Mouse (Mus musculus): ENCODE results near the gene Cd7.
"Not testable (repeated sequence)": the region's sequence is repeated elsewhere in the genome, so short reads cannot be mapped to it uniquely, and the experiment has no call there.

Cd7 gene

DNA sequence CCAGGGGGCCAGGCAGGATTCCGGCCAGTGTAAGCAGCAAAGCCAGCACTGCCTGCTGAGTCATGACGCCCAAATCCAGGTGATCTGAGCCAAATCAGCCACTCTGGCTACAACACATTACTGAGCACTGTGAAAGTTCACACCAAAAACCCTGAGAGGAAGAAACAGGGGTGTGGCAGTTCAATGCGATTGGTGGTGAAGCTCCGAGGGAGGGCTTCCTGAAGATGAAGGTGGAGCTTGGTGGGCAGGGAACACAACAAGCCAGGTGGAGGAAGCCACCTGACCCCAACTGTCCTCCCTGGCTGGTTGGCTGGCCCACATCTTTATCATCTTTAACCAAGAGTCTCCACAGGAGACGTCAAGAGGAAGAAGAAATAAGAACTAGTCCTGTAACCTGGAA is at the start of gene Cd7:
Cd7 (minus strand) TSS at position 117 of the 400 bp plus-strand sequence.
- DNase-seq (ENCODE audit: low spot score): no peak

DNA sequence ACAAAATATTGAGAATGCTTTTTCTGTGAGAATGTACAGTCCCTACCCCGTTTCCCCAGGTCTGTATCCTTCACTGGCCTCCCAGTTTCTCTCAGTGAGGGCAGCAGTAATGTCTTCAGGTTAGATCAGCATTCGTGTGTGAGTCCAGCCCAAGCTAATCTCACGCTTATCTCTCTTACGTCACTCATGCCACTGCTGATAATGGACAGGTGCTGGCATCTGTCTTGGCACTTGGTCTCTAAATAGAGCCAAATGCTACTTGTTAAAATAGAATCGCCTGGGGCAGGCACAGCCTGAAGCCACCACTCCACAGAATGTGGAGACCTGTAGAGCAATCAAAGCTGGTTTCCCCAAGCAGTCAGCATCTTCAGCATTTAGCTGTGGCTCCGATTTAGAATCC is 49.8 kb upstream of the Cd7 start:
- no peak for DNase-seq (ENCODE audit: low spot score)

DNA sequence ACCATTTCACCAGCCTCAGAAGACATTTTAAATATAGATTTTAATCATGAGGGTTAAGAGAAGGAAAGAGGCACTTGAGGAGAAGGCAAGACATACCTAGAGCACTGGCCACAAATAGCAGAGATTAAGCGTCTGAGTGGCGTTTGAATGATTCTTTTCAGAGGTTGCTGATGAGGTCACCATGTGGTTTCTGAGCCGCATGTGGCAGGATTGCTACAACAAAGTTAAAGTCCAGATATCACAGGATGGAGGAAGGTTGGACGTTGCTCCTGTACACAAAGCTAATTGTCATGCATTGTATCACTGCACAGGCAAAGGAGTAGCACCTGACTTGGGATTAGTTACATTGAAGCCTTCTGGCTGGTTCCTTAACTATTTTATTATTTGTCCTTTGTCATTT is 47.1 kb upstream of the Cd7 start:
- DNase-seq (ENCODE audit: low spot score): no peak

DNA sequence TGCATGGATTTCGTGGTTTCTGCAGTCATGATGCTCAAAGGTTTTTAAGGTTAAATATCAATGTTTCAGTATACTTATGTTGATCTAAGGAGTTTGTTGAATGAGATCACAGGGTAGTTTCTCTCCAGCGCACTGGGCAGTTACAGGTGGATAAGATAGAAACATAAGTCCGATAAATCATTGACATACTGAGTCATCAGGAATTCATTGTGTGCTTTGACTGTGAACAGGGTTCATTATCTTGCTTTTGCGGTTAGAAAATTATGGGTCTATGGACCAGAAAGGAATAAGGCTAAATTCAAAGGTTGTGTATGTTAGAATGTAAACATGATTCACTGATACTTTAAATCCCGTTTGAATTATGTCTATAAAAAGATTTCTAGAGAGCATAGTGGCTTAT is 46.0 kb upstream of the Cd7 start:
- DNase-seq (ENCODE audit: low spot score): no peak

DNA sequence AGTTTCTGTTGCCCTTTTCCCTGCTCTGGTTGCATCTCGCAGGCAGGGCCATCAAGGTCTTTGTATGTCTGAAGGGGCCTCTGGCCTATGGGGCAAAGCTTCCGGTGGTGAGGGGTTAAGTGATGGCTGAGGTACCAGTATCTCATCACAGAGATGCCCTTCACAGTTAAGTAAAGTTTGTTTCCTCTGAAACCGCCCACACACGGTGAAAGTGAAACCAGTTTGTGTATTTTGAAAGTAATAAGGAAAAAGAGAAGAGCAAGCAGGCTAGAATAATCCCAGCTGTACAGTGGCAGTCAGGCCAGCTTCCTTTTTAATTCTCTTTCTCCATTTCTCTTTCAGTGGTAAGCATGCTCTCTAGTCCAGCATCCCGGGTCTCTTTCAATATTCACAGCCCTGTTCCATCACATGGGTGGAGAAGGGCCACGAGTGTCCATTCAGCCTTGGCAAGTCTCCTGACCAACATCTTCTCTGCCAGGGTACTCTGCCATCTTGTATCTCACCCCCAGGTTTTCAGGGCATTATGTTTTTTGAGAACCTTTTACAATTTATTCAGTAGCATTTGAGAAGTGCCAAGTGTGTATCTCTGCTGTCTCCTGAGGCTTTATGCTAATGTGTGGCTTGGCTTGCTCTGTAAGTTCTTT is 43.8 kb upstream of the Cd7 start:
- DNase-seq (ENCODE audit: low spot score): peak; percentile 32

DNA sequence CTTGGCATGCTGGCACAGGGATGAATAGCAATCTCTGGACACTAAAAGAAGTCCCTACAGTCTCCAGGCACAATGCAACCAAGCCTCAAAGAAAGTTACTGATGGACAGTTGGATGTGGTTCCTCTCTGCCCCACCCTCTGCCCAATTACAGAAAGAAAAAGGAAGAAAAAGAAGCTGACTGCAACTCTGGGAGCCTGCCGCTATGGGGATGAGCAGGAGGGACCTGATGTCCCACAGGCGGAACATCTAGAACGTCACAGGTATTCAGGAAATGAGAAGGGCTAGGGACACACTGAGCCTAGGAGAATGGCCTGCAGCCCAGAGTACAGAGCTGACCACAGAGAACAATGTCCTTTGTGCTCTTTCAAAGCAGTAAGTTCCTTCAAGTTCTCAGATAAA is 43.0 kb upstream of the Cd7 start:
- DNase-seq (ENCODE audit: low spot score): no peak

DNA sequence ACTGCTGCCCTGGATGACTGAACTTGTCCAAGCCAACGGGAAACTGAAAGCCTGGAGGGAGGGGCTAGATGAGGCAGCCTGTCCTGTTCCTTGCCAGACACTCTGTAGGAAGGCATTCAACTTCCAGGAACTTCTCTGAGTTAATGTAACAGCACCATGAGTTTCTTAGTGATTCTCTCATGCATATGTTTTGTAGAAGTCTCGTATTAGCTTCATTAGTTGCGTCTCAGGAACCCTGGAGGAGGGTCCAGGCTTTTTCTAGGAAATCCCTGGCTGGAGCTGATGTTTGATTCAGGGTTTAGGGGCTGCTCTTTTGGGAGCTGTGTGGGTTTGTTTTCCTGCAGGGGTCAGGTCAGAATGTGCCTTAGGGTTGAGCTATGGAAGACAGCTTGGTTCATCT is 41.9 kb upstream of the Cd7 start, which contains the start of gene Sectm1a:
Sectm1a (minus strand) TSS at position 101 of the 400 bp plus-strand sequence.
- no peak for DNase-seq (ENCODE audit: low spot score)

DNA sequence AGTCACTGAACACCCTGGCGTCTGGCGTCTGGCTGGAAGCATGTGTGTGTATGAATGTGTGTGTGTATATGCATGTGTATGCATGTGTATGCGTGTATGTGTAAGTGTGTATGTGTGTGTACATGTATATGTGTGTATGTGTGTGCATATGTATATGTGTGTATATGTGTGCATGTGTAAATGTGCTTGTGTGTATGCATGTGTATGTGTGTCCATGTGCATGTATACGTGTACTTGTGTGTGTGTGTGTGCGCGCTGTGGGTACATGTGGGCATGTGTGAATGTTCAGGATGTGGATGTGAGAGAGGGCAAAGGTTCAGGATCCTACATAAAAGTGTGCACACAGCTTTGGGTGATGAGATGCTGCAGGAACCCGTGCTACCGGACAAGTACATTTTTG is 41.1 kb upstream of the Cd7 start:
- DNase-seq (ENCODE audit: low spot score): no peak

DNA sequence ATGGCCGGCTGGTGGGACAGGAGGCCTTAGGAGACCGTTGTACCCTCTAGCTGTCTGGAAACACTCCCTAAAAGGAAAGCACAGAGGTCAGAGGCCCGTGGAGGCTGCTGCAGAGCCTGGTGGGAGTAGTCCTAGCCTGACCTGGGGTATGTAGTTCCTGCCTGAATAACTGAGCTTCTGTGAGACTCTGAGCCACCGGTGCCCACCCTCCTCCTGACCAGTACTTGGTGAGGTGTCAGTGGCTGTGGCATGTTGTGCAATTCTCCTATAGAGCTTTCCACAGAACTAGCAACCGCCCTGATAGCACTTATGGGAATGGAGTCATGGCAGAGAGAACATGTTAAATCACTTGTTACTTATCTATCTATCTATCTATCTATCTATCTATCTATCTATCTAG is 36.4 kb upstream of the Cd7 start:
- no peak for DNase-seq (ENCODE audit: low spot score)

DNA sequence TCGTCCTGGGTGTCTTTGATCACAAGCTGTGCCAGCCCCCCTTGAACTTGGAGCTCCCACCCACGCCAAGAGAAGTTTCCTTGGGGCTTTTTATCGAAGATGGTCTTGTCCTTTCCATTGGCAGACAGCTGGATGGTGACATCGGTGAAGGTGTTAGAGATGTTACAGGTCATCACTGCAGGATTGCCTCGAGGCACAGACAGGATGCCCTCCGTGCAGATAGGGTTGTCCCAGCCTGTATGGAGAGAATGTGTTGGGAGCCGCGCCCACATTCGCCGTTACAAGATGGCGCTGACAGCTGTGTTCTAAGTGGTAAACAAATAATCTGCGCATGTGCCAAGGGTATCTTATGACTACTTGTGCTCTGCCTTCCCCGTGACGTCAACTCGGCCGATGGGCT is 30.4 kb upstream of the Cd7 start:
- not testable (repeated sequence) for DNase-seq (ENCODE audit: low spot score)

DNA sequence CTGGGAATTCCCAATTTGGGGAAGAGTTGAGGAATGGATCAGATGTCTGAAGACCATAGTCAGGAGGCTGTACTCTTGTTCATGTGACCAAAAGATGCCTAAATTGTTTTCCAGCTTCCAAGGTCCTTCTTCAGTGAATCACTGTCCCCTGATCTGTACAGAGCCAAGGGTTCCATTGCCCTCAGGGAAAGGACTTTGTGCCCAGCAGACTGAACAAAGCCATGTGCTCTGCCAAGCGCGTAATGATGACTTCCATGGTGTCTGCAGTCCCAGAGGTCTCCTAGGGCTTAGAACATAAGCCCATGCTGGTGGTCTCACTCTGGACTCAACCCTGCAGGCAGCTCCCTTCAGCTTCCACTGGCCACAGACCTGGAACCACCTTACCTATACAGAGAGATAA is 28.7 kb upstream of the Cd7 start:
- DNase-seq (ENCODE audit: low spot score): no peak

DNA sequence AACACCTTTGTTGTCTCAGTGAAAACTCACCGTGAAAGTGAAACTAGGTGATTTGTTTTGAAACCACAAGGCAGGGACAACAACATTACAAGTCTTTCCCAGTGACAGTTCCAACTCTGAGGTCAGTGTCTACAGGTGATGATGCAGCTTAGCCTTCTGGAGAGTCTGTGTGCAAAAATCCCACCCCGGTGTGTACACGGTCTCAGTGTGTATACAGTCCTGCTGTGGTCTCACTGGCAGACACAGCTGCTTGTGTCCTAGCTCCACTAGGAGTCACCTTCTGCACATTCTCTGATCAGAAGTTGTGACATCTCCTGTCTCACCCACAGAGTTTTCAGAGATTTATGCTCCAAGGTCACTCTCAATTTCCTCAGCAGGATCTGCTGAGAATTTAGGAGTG is 25.0 kb upstream of the Cd7 start:
- DNase-seq (ENCODE audit: low spot score): no peak

DNA sequence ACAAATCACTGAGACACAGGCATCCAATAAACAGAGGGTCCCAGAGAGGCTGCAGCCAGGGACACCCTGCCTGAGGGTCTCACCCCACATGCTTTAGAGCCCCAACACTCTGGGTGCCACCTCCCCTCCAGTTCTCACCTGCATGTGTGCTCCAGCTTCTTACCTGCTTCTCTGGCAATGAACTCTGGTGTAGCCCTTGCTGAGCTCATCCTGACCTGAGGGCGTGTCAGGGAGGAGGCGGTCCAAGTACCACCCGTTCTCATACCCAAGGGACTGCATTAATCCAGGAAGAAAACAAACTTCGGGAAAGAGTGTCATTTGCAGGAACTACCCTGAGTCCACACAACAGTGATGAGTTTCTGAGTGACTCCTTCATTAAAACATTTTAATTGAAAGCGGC is 24.2 kb upstream of the Cd7 start, which contains the start of gene Sectm1b:
Sectm1b (minus strand) TSS at position 191 of the 400 bp plus-strand sequence.
- DNase-seq (ENCODE audit: low spot score): no peak

DNA sequence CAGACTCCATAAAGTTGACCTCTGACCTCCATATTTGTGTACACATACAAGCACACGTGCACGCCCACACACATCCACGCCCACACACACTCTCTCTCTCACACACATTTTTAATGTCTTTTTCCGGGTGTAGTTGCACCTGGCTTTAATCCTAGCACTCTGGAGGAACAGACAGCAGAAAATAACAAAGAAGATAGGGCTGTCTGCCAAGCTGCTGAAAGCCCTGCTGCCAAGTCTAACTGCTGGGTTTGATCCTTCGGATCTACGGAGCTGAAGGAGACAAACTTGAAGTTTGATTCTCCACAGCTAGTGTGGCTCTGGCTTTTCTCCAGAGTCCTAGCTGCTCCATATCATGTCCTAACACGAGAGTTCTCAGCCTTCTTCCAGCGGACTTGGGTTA is 22.4 kb upstream of the Cd7 start:
- no peak for DNase-seq (ENCODE audit: low spot score)

DNA sequence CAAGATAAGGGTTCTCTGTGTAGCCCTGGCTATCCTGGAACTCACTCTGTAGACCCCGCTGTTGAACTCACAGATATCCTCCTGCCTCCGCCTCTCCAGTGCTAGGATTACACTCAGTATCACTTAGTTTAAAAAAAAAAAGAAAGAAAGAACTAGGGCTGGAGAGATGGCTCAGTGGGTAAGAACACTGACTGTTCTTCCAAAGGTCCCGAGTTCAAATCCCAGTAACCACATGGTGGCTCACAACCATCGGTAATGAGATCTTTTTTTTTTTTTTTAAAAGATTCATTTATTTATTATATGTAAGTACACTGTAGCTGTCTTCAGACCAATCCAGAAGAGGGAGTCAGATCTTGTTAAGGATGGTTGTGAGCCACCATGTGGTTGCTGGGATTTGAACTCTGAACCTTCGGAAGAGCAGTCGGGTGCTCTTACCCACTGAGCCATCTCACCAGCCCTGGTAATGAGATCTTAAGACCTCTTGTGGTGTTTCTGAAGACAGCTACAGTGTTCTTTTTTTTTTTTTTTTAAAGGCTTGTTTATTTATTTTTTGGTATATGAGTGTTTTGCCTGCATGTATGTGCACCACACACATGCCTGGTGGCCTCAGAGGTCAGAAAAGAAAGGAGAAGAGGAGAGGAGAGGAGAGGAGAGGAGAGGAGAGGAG is 21.3 kb upstream of the Cd7 start:
- not testable (repeated sequence) for DNase-seq (ENCODE audit: low spot score)

DNA sequence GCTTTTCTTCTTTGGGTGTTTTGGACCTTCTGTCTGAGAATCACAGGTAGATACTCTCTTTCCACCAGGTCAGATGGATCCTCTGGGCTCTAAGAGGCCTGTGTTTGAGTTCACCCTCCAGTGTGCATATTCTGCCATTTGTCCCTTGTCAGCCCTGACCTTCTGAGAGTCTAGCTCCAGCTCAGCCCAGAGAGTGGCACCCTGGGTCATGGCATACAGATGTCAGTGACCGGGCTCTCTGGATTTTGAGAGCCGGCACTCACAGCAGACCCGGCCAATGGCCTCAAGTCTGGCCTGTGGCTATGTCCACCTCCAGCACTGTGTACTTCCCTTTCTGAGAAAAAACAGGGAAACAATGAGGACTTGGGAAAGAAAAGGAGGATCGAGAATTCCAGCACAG is 20.3 kb upstream of the Cd7 start:
- DNase-seq (ENCODE audit: low spot score): no peak

DNA sequence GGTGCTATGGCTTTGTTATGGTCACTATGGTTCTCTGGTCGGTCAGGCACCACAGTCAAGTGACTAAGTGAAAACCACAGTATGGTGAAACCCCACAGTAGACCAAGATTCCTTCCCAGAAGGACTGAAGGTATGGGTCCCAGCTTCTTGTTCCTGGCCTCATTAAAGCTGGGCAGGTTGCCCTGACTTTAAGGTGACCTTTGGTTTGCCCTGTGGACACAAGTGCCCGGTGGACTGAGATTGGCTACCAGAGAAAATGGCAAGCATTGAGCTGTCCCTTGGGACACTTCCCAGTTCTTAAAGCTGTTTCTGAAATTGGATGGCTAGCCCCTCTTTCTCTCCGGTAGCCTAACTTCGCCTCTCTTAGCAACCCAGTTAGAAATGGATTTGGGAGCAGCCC is 19.7 kb upstream of the Cd7 start:
- no peak for DNase-seq (ENCODE audit: low spot score)

DNA sequence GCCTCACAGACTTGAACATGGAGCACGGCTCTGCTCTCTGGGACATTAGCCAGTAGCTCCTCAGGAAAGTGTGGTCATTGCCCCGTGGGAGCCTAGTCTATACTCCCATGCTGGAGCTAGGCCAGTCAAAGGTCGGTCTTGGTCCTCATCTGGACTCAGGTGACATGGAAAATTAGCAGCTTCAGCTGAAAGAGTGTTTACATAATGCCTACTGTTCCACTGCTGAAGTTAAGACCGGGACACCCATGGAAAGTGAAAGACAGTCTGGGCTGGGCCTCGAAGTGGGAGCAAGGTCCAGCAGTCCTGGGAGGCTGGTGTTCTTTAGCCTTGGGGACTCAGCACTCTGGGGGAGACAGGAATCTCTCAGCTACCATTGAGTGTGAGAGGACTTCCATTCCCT is 18.9 kb upstream of the Cd7 start:
- no peak for DNase-seq (ENCODE audit: low spot score)

DNA sequence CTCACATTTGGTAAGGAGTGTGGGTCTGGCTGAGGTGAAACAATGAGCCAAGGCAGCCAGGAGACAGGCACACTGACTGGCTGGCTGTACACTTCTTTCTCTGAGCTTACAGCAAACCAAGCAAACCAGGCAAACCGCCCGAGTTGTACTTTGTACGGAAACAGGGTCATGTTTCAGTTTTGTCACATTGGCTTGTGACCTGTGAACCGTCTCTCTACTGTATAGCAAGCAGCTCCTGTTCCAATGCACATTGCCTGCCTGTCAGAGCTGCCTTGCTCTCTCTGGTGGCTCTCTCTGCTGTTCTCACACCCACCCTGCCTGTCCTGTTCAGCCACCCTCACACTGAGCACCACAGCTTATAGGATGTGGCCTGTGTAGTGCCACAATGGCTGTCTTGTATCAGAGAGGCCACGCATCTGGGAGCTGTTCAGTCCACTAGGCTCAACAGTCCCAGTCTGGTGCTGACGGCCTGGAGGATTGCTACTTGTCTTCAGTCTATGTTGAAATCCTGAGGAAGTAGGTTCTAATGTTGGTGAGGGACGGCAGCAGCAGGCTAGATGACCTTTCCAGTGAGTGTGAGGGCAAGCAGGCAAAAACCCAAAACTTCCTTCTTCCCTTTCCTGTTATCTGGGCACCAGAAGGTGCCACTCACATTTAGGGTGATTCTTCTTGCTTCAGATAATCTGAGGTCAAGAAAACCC is 17.5 kb upstream of the Cd7 start:
- DNase-seq (ENCODE audit: low spot score): no peak

DNA sequence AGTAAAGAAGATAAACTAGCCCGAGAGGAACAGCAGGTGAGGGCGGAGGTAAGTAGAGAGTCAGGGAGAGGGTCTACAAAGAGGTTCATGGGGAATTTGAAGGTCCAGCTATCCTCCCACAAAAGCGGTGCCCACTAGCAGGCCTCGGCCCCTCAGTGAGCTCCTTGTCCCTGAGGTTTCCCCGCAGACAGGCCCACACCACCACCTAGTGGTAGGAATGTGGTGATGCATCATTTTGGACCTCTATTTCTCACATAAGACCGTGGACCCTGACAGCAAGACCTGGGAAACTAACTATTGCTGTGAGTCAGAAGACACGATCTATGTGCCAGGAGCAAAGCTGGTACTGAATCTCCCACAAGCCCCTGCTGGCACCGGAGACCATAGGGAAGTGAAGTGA is 14.3 kb upstream of the Cd7 start:
- peak; percentile 53 for DNase-seq (ENCODE audit: low spot score)

DNA sequence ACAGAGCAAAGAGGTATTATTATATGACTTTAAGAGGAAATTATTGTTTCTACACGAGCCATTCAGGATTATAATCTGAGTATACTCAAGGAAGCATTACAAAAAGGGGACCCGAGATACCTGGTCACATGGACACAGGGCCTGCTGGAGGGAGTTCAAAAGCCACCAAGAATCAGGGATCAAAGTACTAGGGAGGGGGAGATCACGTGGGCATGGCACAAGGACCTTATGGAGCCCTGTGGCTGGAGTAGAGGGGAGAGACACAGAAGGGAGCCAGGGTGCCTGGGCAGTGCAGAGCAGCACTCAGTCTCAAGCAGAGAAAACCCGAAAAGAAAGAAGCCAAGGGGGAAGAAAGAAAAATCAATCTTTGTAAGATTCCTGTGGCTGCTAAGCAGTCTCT is 13.2 kb upstream of the Cd7 start:
- DNase-seq (ENCODE audit: low spot score): no peak

DNA sequence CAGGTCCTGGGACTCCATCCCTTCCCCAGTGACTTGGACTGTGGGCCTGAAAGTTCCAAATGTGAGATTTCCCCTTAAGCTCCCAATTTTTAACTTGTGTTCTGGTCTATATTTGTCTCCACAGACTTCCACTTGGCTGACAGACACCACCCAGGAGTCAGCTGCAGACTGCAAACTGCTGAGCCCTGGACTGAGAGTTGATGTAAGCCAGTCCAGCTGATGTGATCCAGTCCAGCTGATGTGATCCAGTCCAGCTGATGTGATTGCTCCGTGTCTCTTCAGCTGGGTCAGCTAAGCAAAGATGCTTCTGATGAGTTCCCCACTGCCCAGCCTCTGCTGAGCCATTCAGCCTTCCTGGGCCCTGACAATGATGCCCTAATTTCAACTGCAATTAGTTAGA is 12.6 kb upstream of the Cd7 start:
- no peak for DNase-seq (ENCODE audit: low spot score)

DNA sequence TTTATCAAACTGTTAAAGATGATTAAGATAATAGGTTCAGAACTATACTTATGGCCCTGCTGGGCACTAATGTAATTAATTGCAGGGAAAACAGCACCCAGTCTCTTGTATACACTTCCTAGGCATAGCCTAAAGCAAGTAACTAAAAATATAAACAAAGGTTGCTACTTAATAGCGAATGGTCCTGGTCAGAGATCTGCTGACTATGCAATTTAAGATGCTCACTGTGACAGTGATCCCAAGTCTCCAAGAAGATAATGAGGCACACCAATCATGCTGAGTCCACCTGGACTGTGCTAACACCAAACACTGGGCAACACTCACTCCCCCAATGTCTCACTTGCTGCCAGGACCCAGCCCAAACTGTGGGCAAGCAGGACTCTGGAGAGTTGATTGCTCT is 10.6 kb upstream of the Cd7 start:
- DNase-seq (ENCODE audit: low spot score): no peak
